Mouse (Mus musculus): ENCODE results near the gene Slc41a3. TPM values are rescaled to one million over a fixed set of nuclear protein-coding genes. Genes with fewer than 3 reads are reported as not detected.

Gene Slc41a3
- polyA plus RNA-seq, 1 experiment from 2014 or later = 43.0 TPM

DNA sequence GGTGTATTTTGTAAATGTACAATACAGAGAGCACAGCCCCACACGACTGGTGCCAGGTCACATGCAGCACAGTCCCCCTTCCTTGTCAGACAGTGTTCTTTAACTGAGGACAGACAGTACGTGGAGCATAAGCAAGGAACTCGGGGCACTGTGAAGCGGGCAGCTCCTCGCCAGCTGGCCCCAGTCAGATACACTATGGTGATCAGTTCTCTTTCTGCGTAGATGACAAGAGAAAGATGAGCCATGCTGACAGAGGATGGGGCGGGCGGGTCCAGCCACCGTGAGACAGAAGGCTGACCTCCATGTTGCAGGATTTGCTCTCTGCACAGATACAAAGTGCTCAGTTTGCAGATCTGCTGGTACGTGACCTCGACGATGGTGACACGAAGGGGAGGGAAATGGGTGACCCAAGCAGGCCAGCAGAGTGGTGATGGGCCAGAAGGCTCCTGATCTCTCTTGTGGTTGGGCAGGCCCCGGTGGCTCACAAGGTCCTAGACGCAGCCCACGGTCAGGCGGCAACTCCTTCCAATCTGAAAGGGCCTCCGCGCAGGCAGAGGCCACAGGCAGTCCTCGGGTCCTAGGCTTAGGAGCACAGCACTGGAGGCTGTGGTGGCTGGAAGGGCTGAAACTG lies 56.0 kb downstream of the Slc41a3 start:
- ATAC-seq (replicated peaks; ENCODE audit: low FRiP score) (0 out of 2 replicates have a peak, but pooled peaks have one; percentile 7), DNase-seq (ENCODE audit: low spot score) (no peak)
- Histone ChIP-seq H3K9ac (ENCODE audit: low read depth, low read length) (no peak overlapping the region), H3K9me3 (ENCODE audit: control insufficient read depth, low read length) (no peaks in the 10 kb centered on the region), H3K4me2 (peak overlapping the region; percentile 37), H3K27me3 (replicated peaks; ENCODE audit: control insufficient read depth, insufficient read depth, low read length) (no peaks in the 10 kb centered on the region), H3K27ac (ENCODE audit: low read depth, low read length) (peak overlapping the region; percentile 60; the same call in 1 of the 2 replicates), H3K4me3 (ENCODE audit: low read depth, low read length) (no peak overlapping the region), H3K4me1 (replicated peaks; ENCODE audit: control insufficient read depth, insufficient read depth, low read length) (peaks cover 27% of the 10 kb centered on the region), H3K36me3 (ENCODE audit: control insufficient read depth, insufficient read depth, low read length) (no peaks in the 10 kb centered on the region)
- 80% methylated on average over 20 of the region's 20 CpGs for WGBS

GRCm38 (mm10) chr6:90661029-90661399 lies 56.5 kb downstream of the Slc41a3 start:
- H3K9me3 ChIP-seq (ENCODE audit: control insufficient read depth, low read length) = no peaks in the 10 kb centered on the region
- DNase-seq (ENCODE audit: low spot score) (no peak), ATAC-seq (replicated peaks; ENCODE audit: low FRiP score) (no peak)
- no peaks in the 10 kb centered on the region for H3K27me3 ChIP-seq (replicated peaks; ENCODE audit: control insufficient read depth, insufficient read depth, low read length)
- peaks cover 27% of the 10 kb centered on the region for H3K4me1 ChIP-seq (replicated peaks; ENCODE audit: control insufficient read depth, insufficient read depth, low read length)
- no peak overlapping the region for H3K9ac ChIP-seq (ENCODE audit: low read depth, low read length)
- no peak overlapping the region for H3K4me2 ChIP-seq
- peaks cover 2% of the 10 kb centered on the region; the same call in 1 of the 2 replicates for H3K36me3 ChIP-seq (ENCODE audit: control insufficient read depth, insufficient read depth, low read length)
- WGBS = 79% methylated on average over 11 of the region's 11 CpGs
- H3K4me3 ChIP-seq (ENCODE audit: low read depth, low read length) = no peak overlapping the region
- peak overlapping the region; percentile 8; the same call in 1 of the 2 replicates for H3K27ac ChIP-seq (ENCODE audit: low read depth, low read length)

DNA sequence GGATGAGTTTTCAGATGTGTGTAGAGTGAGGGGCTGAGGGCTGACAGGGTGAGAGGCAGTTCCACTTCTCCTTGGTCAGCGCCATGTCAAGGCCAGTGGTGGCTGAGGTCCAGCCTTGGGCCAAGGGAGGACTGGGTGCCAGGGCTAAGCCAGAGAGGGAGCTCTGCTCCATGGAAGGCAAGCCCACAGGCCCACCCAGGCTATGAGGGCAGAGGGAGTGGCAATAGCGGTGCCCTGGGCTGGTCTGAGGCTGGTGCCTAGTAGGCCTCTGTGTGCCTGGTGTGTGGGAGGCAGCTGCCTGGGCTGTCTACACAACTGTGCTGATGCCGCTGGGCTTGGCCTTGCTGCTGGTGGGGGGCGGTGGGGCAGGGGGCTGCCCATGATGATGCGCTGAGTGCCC lies 57.6 kb downstream of the Slc41a3 start:
- Histone ChIP-seq H3K27ac (ENCODE audit: low read depth, low read length) (no peak overlapping the region), H3K36me3 (ENCODE audit: control insufficient read depth, insufficient read depth, low read length) (peaks cover 7% of the 10 kb centered on the region; the same call in 1 of the 2 replicates)
- 95% methylated on average over 5 of the region's 5 CpGs for WGBS

GRCm38 (mm10) chr6:90663736-90664135 lies 59.2 kb downstream of the Slc41a3 start:
- Histone ChIP-seq H3K4me1 (replicated peaks; ENCODE audit: control insufficient read depth, insufficient read depth, low read length) (peaks cover 27% of the 10 kb centered on the region), H3K9me3 (ENCODE audit: control insufficient read depth, low read length) (no peaks in the 10 kb centered on the region), H3K9ac (ENCODE audit: low read depth, low read length) (no peak overlapping the region), H3K4me3 (ENCODE audit: low read depth, low read length) (no peak overlapping the region), H3K27me3 (replicated peaks; ENCODE audit: control insufficient read depth, insufficient read depth, low read length) (no peaks in the 10 kb centered on the region), H3K36me3 (ENCODE audit: control insufficient read depth, insufficient read depth, low read length) (peaks cover 14% of the 10 kb centered on the region; the same call in 1 of the 2 replicates), H3K4me2 (no peak overlapping the region), H3K27ac (ENCODE audit: low read depth, low read length) (no peak overlapping the region)
- 79% methylated on average over 11 of the region's 11 CpGs for WGBS
- no peak for ATAC-seq (replicated peaks; ENCODE audit: low FRiP score)
- DNase-seq (ENCODE audit: low spot score) = no peak

More for the DNA sequence above, 57.6 kb downstream of the Slc41a3 start:
- no peak overlapping the region for H3K9ac ChIP-seq (ENCODE audit: low read depth, low read length)
- H3K4me2 ChIP-seq = no peak overlapping the region
- DNase-seq (ENCODE audit: low spot score) (no peak), ATAC-seq (replicated peaks; ENCODE audit: low FRiP score) (no peak)
- H3K27me3 ChIP-seq (replicated peaks; ENCODE audit: control insufficient read depth, insufficient read depth, low read length) = no peaks in the 10 kb centered on the region
- no peaks in the 10 kb centered on the region for H3K9me3 ChIP-seq (ENCODE audit: control insufficient read depth, low read length)
- peaks cover 27% of the 10 kb centered on the region for H3K4me1 ChIP-seq (replicated peaks; ENCODE audit: control insufficient read depth, insufficient read depth, low read length)
- H3K4me3 ChIP-seq (ENCODE audit: low read depth, low read length) = no peak overlapping the region

DNA sequence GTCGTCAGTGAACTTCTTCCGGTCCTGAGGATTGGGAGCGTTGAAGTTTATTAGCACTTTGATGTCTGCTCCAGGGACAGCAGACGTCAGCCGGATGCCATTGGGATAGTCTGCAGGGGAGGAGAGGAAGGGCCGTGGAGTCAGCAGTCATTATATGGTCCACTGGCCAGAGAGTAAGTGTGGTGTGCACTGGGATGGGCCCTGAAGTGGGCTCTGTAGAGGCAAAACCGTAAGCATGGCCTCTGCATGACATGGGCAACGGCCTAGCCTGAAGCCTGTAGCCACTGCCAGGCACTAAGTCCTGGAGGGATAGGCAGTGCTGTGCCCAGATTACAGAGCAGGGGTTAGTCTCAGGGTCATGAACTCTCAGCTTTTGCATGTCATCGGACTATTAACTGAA lies 64.2 kb downstream of the Slc41a3 start:
- DNase-seq (ENCODE audit: low spot score) (no peak), ATAC-seq (replicated peaks; ENCODE audit: low FRiP score) (no peak)
- H3K4me1 ChIP-seq (replicated peaks; ENCODE audit: control insufficient read depth, insufficient read depth, low read length) = no peaks in the 10 kb centered on the region
- H3K4me2 ChIP-seq = no peak overlapping the region
- H3K27me3 ChIP-seq (replicated peaks; ENCODE audit: control insufficient read depth, insufficient read depth, low read length) = no peaks in the 10 kb centered on the region
- WGBS = 90% methylated on average over 9 of the region's 9 CpGs
- no peak overlapping the region for H3K4me3 ChIP-seq (ENCODE audit: low read depth, low read length)
- H3K9me3 ChIP-seq (ENCODE audit: control insufficient read depth, low read length) = no peaks in the 10 kb centered on the region
- no peak overlapping the region for H3K27ac ChIP-seq (ENCODE audit: low read depth, low read length)
- H3K9ac ChIP-seq (ENCODE audit: low read depth, low read length) = no peak overlapping the region
- peaks cover 33% of the 10 kb centered on the region; the same call in 1 of the 2 replicates for H3K36me3 ChIP-seq (ENCODE audit: control insufficient read depth, insufficient read depth, low read length)

DNA sequence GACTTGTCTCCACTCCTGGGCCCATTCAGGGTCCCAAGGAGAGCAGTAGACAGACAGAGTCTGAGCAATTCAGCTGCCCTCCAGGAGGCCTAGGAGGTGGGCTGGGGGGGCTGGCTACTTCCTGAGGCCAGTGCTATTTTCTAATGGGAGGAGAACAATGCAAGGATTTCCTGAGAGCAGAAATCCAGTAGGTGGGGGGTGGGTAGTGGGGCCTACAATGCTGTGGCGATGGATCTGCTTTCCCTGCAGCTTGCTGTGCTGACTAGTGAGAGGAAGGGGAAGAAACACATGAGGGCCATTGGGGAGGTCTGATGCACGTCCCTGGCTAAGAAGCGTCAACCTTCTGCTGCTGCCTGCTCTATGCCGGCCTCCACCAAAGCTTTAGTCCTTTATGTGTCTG lies 74.2 kb downstream of the Slc41a3 start:
- Histone ChIP-seq H3K4me2 (no peak overlapping the region), H3K27me3 (replicated peaks; ENCODE audit: control insufficient read depth, insufficient read depth, low read length) (no peaks in the 10 kb centered on the region), H3K4me3 (ENCODE audit: low read depth, low read length) (no peak overlapping the region), H3K9me3 (ENCODE audit: control insufficient read depth, low read length) (no peaks in the 10 kb centered on the region), H3K36me3 (ENCODE audit: control insufficient read depth, insufficient read depth, low read length) (peaks cover 44% of the 10 kb centered on the region), H3K27ac (ENCODE audit: low read depth, low read length) (no peak overlapping the region), H3K9ac (ENCODE audit: low read depth, low read length) (no peak overlapping the region), H3K4me1 (replicated peaks; ENCODE audit: control insufficient read depth, insufficient read depth, low read length) (peaks cover 7% of the 10 kb centered on the region)
- ATAC-seq (replicated peaks; ENCODE audit: low FRiP score) = peak; percentile 40
- WGBS = 79% methylated on average over 4 of the region's 4 CpGs
- DNase-seq (ENCODE audit: low spot score) = no peak

DNA sequence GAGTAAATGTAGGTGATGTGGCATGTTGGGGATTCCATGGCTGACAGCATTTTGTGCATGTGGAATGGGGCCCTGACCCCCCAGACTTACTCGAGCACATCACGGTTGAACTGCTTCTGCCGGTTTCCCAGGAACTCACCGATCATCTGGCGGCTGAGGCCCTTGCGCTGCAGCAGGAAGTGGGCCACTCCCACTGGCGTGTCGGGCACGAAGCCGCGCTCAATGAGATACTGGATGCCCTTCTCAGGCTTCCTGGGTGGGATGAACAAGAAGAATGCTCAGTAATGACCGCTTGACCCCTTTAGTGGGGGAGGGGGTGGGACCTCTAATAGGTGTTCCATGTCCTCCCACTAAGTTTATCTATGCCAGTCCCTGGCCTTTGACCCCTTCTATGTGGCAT lies 75.9 kb downstream of the Slc41a3 start:
- Histone ChIP-seq H3K9me3 (ENCODE audit: control insufficient read depth, low read length) (no peaks in the 10 kb centered on the region), H3K4me2 (no peak overlapping the region), H3K27me3 (replicated peaks; ENCODE audit: control insufficient read depth, insufficient read depth, low read length) (no peaks in the 10 kb centered on the region), H3K36me3 (ENCODE audit: control insufficient read depth, insufficient read depth, low read length) (peaks cover 32% of the 10 kb centered on the region), H3K27ac (ENCODE audit: low read depth, low read length) (no peak overlapping the region), H3K4me1 (replicated peaks; ENCODE audit: control insufficient read depth, insufficient read depth, low read length) (peaks cover 9% of the 10 kb centered on the region), H3K9ac (ENCODE audit: low read depth, low read length) (no peak overlapping the region), H3K4me3 (ENCODE audit: low read depth, low read length) (no peak overlapping the region)
- DNase-seq (ENCODE audit: low spot score) = no peak
- no peak for ATAC-seq (replicated peaks; ENCODE audit: low FRiP score)
- 76% methylated on average over 12 of the region's 12 CpGs for WGBS

DNA sequence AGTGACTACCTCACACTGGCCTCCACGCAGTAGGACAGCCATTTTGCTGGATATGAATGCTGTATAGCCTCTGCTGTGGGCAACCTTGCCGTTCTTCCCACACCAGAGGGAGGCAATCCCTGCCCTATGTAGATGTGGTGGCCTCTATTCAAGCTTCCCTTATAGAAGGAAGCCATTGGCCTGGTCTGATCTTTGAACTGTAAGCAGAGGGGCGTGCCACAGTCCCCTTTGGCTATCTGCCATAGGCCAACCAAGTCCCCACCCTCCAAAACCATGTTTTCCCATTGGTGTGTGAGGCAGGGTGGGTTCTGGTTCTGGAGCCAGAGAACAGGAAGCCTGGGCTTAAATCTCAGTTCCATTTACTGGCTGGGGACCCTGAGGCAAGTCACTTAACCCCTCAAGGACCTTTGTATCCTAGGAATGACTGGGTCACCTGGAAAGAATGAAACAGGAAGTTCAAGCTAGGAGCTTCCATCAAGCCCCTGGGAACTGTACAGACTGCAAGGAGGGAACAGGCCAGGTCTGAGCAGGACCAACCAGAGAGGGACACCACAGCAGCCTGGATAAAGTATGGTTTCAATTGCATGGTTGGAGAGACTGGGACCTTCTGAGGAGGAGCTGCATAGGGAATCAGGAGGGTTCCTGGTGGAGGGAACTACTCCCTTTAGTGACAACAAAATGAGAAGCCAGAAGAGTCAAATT lies 79.5 kb downstream of the Slc41a3 start:
- peaks cover 10% of the 10 kb centered on the region for H3K36me3 ChIP-seq (ENCODE audit: control insufficient read depth, insufficient read depth, low read length)
- 0 out of 2 replicates have a peak overlapping the region, but pooled peaks have one; percentile 2 for H3K27ac ChIP-seq (ENCODE audit: low read depth, low read length)
- no peak overlapping the region for H3K4me3 ChIP-seq (ENCODE audit: low read depth, low read length)
- H3K9me3 ChIP-seq (ENCODE audit: control insufficient read depth, low read length) = no peaks in the 10 kb centered on the region
- H3K4me2 ChIP-seq = no peak overlapping the region
- WGBS = 88% methylated on average over 3 of the region's 3 CpGs
- no peaks in the 10 kb centered on the region for H3K27me3 ChIP-seq (replicated peaks; ENCODE audit: control insufficient read depth, insufficient read depth, low read length)
- DNase-seq (ENCODE audit: low spot score) = no peak
- H3K4me1 ChIP-seq (replicated peaks; ENCODE audit: control insufficient read depth, insufficient read depth, low read length) = peaks cover 9% of the 10 kb centered on the region
- peak; percentile 37; the same call in 1 of the 2 replicates for ATAC-seq (replicated peaks; ENCODE audit: low FRiP score)
- H3K9ac ChIP-seq (ENCODE audit: low read depth, low read length) = no peak overlapping the region
